Mouse (Mus musculus): ENCODE results near the gene Clic3. TPM values are rescaled to one million over a fixed set of nuclear protein-coding genes. Genes with fewer than 3 reads are reported as not detected.
"Not testable (repeated sequence)": the region's sequence is repeated elsewhere in the genome, so short reads cannot be mapped to it uniquely, and the experiment has no call there.

The Clic3 gene
- polyA plus RNA-seq (2016; fragmentation: Nextera tagmentation; extraction: Ambion mirVana) = 0.60 and 1.4 TPM in 2 replicates

GRCm38 (mm10) chr2:25456205-25456953, at the start of gene Clic3:
Clic3 (plus strand) TSS chr2:25456838.
- WGBS = 64% methylated on average over 14 of the region's 14 CpGs

GRCm38 (mm10) chr2:25408908-25409307, 47.7 kb upstream of the Clic3 start:
- WGBS = 89% methylated on average over 10 of the region's 10 CpGs

More at GRCm38 (mm10) chr2:25456205-25456953, at the start of gene Clic3:
- Histone ChIP-seq H3K4me3 (0 out of 2 replicates have a peak within 1 kb of the TSS, but pooled peaks have one; percentile 4), H3K27ac (replicated peaks) (no peak within 1 kb of the TSS), H3K27me3 (replicated peaks; ENCODE audit: low read depth, poor library complexity, severe bottlenecking) (no peaks in the 10 kb centered on the region), H3K9me3 (no peaks in the 10 kb centered on the region), H3K36me3 (replicated peaks) (peaks cover 15% of the 10 kb centered on the region), H3K4me1 (peaks cover 22% of the 10 kb centered on the region)
- DNase-seq (ENCODE audit: low spot score) = no peak

GRCm38 (mm10) chr2:25413436-25413835, 43.2 kb upstream of the Clic3 start:
- H3K27ac ChIP-seq (replicated peaks); H3K4me3 ChIP-seq; DNase-seq (ENCODE audit: low spot score); H3K9me3 ChIP-seq; H3K36me3 ChIP-seq (replicated peaks); H3K4me1 ChIP-seq; H3K27me3 ChIP-seq (replicated peaks; ENCODE audit: low read depth, poor library complexity, severe bottlenecking): not testable (repeated sequence)

More at GRCm38 (mm10) chr2:25408908-25409307, 47.7 kb upstream of the Clic3 start:
- no peak for DNase-seq (ENCODE audit: low spot score)
- no peaks in the 10 kb centered on the region for H3K9me3 ChIP-seq
- H3K4me3 ChIP-seq = no peak overlapping the region
- no peak overlapping the region for H3K27ac ChIP-seq (replicated peaks)
- H3K27me3 ChIP-seq (replicated peaks; ENCODE audit: low read depth, poor library complexity, severe bottlenecking) = peaks cover 23% of the 10 kb centered on the region
- H3K36me3 ChIP-seq (replicated peaks) = peaks cover 10% of the 10 kb centered on the region; the same call in 1 of the 2 replicates
- H3K4me1 ChIP-seq = 0 out of 2 replicates have a peak, but pooled peaks cover under 1% of the 10 kb centered on the region

GRCm38 (mm10) chr2:25417426-25417825, 39.2 kb upstream of the Clic3 start:
- Histone ChIP-seq H3K9me3 (no peaks in the 10 kb centered on the region), H3K27me3 (replicated peaks; ENCODE audit: low read depth, poor library complexity, severe bottlenecking) (peaks cover 6% of the 10 kb centered on the region), H3K4me1 (peaks cover under 1% of the 10 kb centered on the region; the same call in 1 of the 2 replicates), H3K27ac (replicated peaks) (no peak overlapping the region), H3K36me3 (replicated peaks) (no peaks in the 10 kb centered on the region), H3K4me3 (no peak overlapping the region)
- WGBS = 20% methylated on average over 3 of the region's 3 CpGs
- DNase-seq (ENCODE audit: low spot score) = no peak

GRCm38 (mm10) chr2:25421896-25422295, 34.7 kb upstream of the Clic3 start:
- H3K4me1 ChIP-seq = peaks cover 4% of the 10 kb centered on the region; the same call in 1 of the 2 replicates
- no peak overlapping the region for H3K4me3 ChIP-seq
- no peaks in the 10 kb centered on the region for H3K36me3 ChIP-seq (replicated peaks)
- H3K9me3 ChIP-seq = no peaks in the 10 kb centered on the region
- no peak overlapping the region for H3K27ac ChIP-seq (replicated peaks)
- DNase-seq (ENCODE audit: low spot score) = peak; percentile 78
- whole genome bisulfite sequencing = 19% methylated on average over 3 of the region's 3 CpGs
- peaks cover 50% of the 10 kb centered on the region for H3K27me3 ChIP-seq (replicated peaks; ENCODE audit: low read depth, poor library complexity, severe bottlenecking)

- no peak for DNase-seq (ENCODE audit: low spot score)
- peaks cover 4% of the 10 kb centered on the region; the same call in 1 of the 2 replicates for H3K4me1 ChIP-seq
- H3K9me3 ChIP-seq = no peaks in the 10 kb centered on the region
- H3K36me3 ChIP-seq (replicated peaks) = no peaks in the 10 kb centered on the region
- H3K27ac ChIP-seq (replicated peaks) = no peak within 1 kb of the TSS
- 63% methylated on average over 17 of the region's 17 CpGs for WGBS
- H3K4me3 ChIP-seq = no peak within 1 kb of the TSS
- H3K27me3 ChIP-seq (replicated peaks; ENCODE audit: low read depth, poor library complexity, severe bottlenecking) = peaks cover 50% of the 10 kb centered on the region
These were observed 33.8 kb upstream of the Clic3 start, which contains the start of gene Fut7 for GRCm38 (mm10) chr2:25422587-25423410. Fut7 (plus strand) TSS chr2:25423267.

GRCm38 (mm10) chr2:25423626-25424025, 33.0 kb upstream of the Clic3 start:
- Histone ChIP-seq H3K9me3 (no peaks in the 10 kb centered on the region), H3K36me3 (replicated peaks) (no peaks in the 10 kb centered on the region), H3K4me1 (peaks cover 7% of the 10 kb centered on the region), H3K4me3 (no peak overlapping the region), H3K27ac (replicated peaks) (no peak overlapping the region), H3K27me3 (replicated peaks; ENCODE audit: low read depth, poor library complexity, severe bottlenecking) (peaks cover 46% of the 10 kb centered on the region)
- WGBS = 79% methylated on average over 1 of the region's 1 CpGs
- DNase-seq (ENCODE audit: low spot score) = no peak

GRCm38 (mm10) chr2:25425481-25425880, 31.2 kb upstream of the Clic3 start:
- Histone ChIP-seq H3K4me1 (peaks cover 20% of the 10 kb centered on the region), H3K9me3 (no peaks in the 10 kb centered on the region), H3K27me3 (replicated peaks; ENCODE audit: low read depth, poor library complexity, severe bottlenecking) (peaks cover 64% of the 10 kb centered on the region), H3K36me3 (replicated peaks) (no peaks in the 10 kb centered on the region), H3K4me3 (no peak overlapping the region), H3K27ac (replicated peaks) (no peak overlapping the region)
- WGBS = 54% methylated on average over 27 of the region's 27 CpGs
- DNase-seq (ENCODE audit: low spot score) = no peak

- peaks cover 33% of the 10 kb centered on the region for H3K4me1 ChIP-seq
- WGBS = 23% methylated on average over 5 of the region's 5 CpGs
- no peaks in the 10 kb centered on the region for H3K36me3 ChIP-seq (replicated peaks)
- DNase-seq (ENCODE audit: low spot score) = peak; percentile 83
- H3K9me3 ChIP-seq = no peaks in the 10 kb centered on the region
- H3K27me3 ChIP-seq (replicated peaks; ENCODE audit: low read depth, poor library complexity, severe bottlenecking) = peaks cover 73% of the 10 kb centered on the region
- H3K4me3 ChIP-seq = no peak overlapping the region
- H3K27ac ChIP-seq (replicated peaks) = no peak overlapping the region
These were observed 29.9 kb upstream of the Clic3 start for GRCm38 (mm10) chr2:25426721-25427191.

- no peaks in the 10 kb centered on the region for H3K36me3 ChIP-seq (replicated peaks)
- H3K4me3 ChIP-seq = no peak overlapping the region
- no peak for DNase-seq (ENCODE audit: low spot score)
- H3K27ac ChIP-seq (replicated peaks) = no peak overlapping the region
- peaks cover 38% of the 10 kb centered on the region for H3K4me1 ChIP-seq
- 84% methylated on average over 5 of the region's 5 CpGs for WGBS
- no peaks in the 10 kb centered on the region for H3K9me3 ChIP-seq
- H3K27me3 ChIP-seq (replicated peaks; ENCODE audit: low read depth, poor library complexity, severe bottlenecking) = peaks cover 73% of the 10 kb centered on the region
These were observed 29.4 kb upstream of the Clic3 start for GRCm38 (mm10) chr2:25427256-25427655.

GRCm38 (mm10) chr2:25428442-25429236, 28.0 kb upstream of the Clic3 start, which contains the start of gene Abca2:
Abca2 (plus strand) TSS chr2:25428703.
- peaks cover 4% of the 10 kb centered on the region; the same call in 1 of the 2 replicates for H3K36me3 ChIP-seq (replicated peaks)
- peaks cover 41% of the 10 kb centered on the region for H3K4me1 ChIP-seq
- no peaks in the 10 kb centered on the region for H3K9me3 ChIP-seq
- peak; percentile 96 for DNase-seq (ENCODE audit: low spot score)
- H3K27ac ChIP-seq (replicated peaks) = peak within 1 kb of the TSS; percentile 88
- peaks cover 65% of the 10 kb centered on the region for H3K27me3 ChIP-seq (replicated peaks; ENCODE audit: low read depth, poor library complexity, severe bottlenecking)
- peak within 1 kb of the TSS; percentile 86 for H3K4me3 ChIP-seq
- 1% methylated on average over 89 of the region's 89 CpGs for WGBS
